Mouse (Mus musculus) embryonic facial prominence, embryonic 15.5 days (tissue): ENCODE data around the gene Stk39. TPM values are rescaled to one million over a fixed set of nuclear protein-coding genes. Genes with fewer than 3 reads are reported as not detected.

ENCODE experiments used
- ATAC-seq: fragments of 200-750 bp; cut with Nextera tagmentation; 2 replicates; pipeline ENCODE4 v1.8.0; 2017; ENCODE audit warnings: low read depth, moderate TSS enrichment; ENCODE audit not compliant: insufficient number of reproducible peaks, low FRiP score, low TSS enrichment
- H3K27ac ChIP-seq: fragments of 300-500 bp; sonication (generic); replicated peaks from 2 replicates; pipeline ENCODE4 v1.5.1; 2015; ENCODE audit warnings: mild to moderate bottlenecking, inconsistent platforms
- H3K27me3 ChIP-seq: fragments of 300-500 bp; sonication (generic); 2 replicates; pipeline ENCODE4 v1.6.1; 2015; ENCODE audit warnings: inconsistent platforms
- H3K36me3 ChIP-seq: fragments of 300-500 bp; sonication (generic); 2 replicates; pipeline ENCODE4 v1.6.1; 2015; ENCODE audit warnings: mild to moderate bottlenecking, inconsistent platforms
- H3K4me1 ChIP-seq: fragments of 300-500 bp; sonication (generic); 2 replicates; pipeline ENCODE4 v1.6.1; 2015; ENCODE audit warnings: inconsistent platforms
- H3K4me2 ChIP-seq: fragments of 300-500 bp; sonication (generic); replicated peaks from 2 replicates; pipeline ENCODE4 v1.6.1; 2015; ENCODE audit warnings: mild to moderate bottlenecking, inconsistent platforms
- H3K4me3 ChIP-seq: fragments of 300-500 bp; sonication (generic); replicated peaks from 2 replicates; pipeline ENCODE4 v1.5.1; 2015; ENCODE audit warnings: mild to moderate bottlenecking, inconsistent platforms
- H3K9ac ChIP-seq: fragments of 300-500 bp; sonication (generic); 2 replicates; pipeline ENCODE4 v1.6.1; 2015; ENCODE audit warnings: inconsistent platforms
- H3K9me3 ChIP-seq: fragments of 300-500 bp; sonication (generic); replicated peaks from 2 replicates; pipeline ENCODE4 v1.6.1; 2016; ENCODE audit warnings: inconsistent platforms
- WGBS: fragments of 180-500 bp; shearing (Covaris S2); methylation state at CpG from one replicate; pipeline ENCODE4 v1.1.7; 2015; 5-methylcytosine and 5-hydroxymethylcytosine counted together
- polyA plus RNA-seq: library from polyadenylated mRNA; unstranded; fragments of >200 nt; fragmentation: Nextera tagmentation; extraction: Ambion mirVana; gene quantifications from 2 replicates; pipeline ENCODE4 v1.2.1, GENCODE M21; 2015

Gene Stk39
- polyA plus RNA-seq, 1 experiment from 2014 or later: 14.7 TPM

GRCm38 (mm10) chr2:68221226-68221625 lies 250.8 kb downstream of the Stk39 start:
- WGBS: 52% methylated on average over 4 of the region's 4 CpGs

DNA sequence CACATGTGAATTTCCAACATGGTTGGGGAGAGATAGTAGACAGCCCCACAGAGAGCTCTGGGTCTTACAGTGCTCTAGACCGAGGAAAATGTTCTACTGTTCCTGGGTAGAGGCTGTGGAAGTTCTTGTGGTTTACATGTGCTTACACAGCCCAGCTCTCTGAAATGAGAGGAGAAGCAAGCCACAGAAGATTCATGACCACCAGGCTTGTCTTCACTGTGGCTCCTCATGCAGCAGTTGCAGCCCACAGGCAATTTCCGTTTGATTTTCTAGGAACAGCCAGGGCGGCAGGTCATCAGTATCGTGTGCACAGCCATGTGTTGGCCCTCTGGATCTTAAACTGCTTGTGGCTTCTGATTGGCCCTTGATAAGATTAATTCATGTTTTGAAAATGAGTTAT lies 252.2 kb downstream of the Stk39 start:
- Histone ChIP-seq H3K27me3 (no peaks in the 10 kb centered on the region), H3K4me2 (no peak overlapping the region), H3K27ac (no peak overlapping the region), H3K36me3 (no peaks in the 10 kb centered on the region), H3K4me3 (no peak overlapping the region), H3K4me1 (no peaks in the 10 kb centered on the region), H3K9ac (no peak overlapping the region), H3K9me3 (no peaks in the 10 kb centered on the region)
- 77% methylated on average over 4 of the region's 4 CpGs for WGBS
- no peak for ATAC-seq

More at GRCm38 (mm10) chr2:68221226-68221625, 250.8 kb downstream of the Stk39 start:
- Histone ChIP-seq H3K4me1 (no peaks in the 10 kb centered on the region), H3K4me2 (no peak overlapping the region), H3K36me3 (no peaks in the 10 kb centered on the region), H3K4me3 (no peak overlapping the region), H3K27ac (no peak overlapping the region), H3K9me3 (no peaks in the 10 kb centered on the region), H3K9ac (no peak overlapping the region), H3K27me3 (no peaks in the 10 kb centered on the region)
- ATAC-seq: peak; percentile 57; the same call in 1 of the 2 replicates

DNA sequence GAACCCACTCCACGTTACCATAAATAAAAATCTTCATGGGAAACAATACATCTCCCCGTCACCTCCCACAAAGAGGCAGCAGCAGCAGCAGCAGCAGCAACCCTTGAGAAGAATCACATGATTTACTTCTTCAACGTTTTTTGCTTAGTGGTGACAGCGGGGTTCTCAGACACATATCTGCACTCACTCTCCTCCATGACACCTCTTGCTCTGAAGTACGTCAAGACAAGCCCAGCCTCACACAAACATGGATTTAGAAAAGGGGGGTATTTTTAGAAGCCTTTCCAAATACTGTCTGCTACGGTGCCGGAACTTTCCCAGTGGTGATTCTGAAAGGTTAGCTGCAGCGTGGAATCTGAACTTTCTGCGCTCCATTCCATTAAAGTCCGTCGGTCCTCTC lies 256.9 kb downstream of the Stk39 start:
- no peaks in the 10 kb centered on the region for H3K9me3 ChIP-seq
- H3K4me3 ChIP-seq: no peak overlapping the region
- H3K4me1 ChIP-seq: no peaks in the 10 kb centered on the region
- no peaks in the 10 kb centered on the region for H3K36me3 ChIP-seq
- ATAC-seq: no peak
- H3K4me2 ChIP-seq: no peak overlapping the region
- WGBS: 88% methylated on average over 11 of the region's 11 CpGs
- H3K9ac ChIP-seq: no peak overlapping the region
- H3K27me3 ChIP-seq: no peaks in the 10 kb centered on the region
- H3K27ac ChIP-seq: no peak overlapping the region

DNA sequence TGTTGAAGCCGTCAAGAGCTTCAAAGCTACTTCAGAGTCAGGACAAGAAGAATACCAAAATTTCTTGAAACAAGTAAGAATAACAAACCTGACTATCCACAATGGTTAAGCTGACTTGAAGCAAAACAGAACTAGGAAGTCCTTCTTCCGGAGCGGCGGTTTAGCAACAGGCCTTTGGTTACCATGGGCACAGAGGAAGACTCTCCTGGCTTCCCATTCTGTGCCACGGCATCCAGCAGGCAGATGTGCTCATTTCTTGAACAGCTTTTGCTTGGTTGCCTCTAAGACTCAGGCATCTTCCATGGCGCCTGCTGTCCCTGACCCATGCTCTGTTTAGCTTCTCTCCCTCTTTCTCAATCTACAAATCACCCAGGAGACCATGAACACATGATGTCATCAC lies 257.7 kb downstream of the Stk39 start:
- no peak overlapping the region for H3K27ac ChIP-seq
- H3K27me3 ChIP-seq: no peaks in the 10 kb centered on the region
- no peak overlapping the region for H3K9ac ChIP-seq
- H3K4me1 ChIP-seq: no peaks in the 10 kb centered on the region
- WGBS: 90% methylated on average over 6 of the region's 6 CpGs
- no peaks in the 10 kb centered on the region for H3K9me3 ChIP-seq
- no peaks in the 10 kb centered on the region for H3K36me3 ChIP-seq
- H3K4me2 ChIP-seq: no peak overlapping the region
- H3K4me3 ChIP-seq: no peak overlapping the region
- ATAC-seq: no peak

- Histone ChIP-seq H3K27ac (no peak overlapping the region), H3K9me3 (no peaks in the 10 kb centered on the region), H3K4me3 (no peak overlapping the region), H3K4me1 (no peaks in the 10 kb centered on the region), H3K27me3 (no peaks in the 10 kb centered on the region), H3K9ac (no peak overlapping the region), H3K36me3 (no peaks in the 10 kb centered on the region), H3K4me2 (no peak overlapping the region)
- no peak for ATAC-seq
- WGBS: 89% methylated on average over 7 of the region's 7 CpGs
Measured at GRCm38 (mm10) chr2:68211443-68211842, 260.6 kb downstream of the Stk39 start.

DNA sequence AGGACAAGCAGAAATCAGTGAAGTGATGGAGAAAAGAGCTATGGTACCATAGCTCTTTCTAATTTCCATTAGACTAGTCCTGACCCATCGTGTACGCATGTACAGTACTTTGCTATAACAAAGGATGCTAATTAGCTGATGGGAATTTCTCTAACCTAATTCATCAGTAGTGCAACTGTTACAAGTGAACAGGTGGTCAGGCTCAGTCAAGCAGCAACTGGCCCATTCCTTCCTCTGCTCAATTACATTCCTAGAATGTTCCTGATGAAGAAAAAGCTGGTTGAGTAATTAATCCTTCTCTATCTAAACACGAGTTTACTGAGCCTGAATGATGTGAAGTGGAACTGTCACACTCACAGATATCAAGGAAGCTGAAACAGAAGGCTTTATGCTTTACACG lies 275.8 kb downstream of the Stk39 start:
- no peaks in the 10 kb centered on the region for H3K9me3 ChIP-seq
- WGBS: 53% methylated on average over 4 of the region's 4 CpGs
- H3K27ac ChIP-seq: no peak overlapping the region
- H3K4me3 ChIP-seq: no peak overlapping the region
- no peak for ATAC-seq
- H3K9ac ChIP-seq: no peak overlapping the region
- H3K36me3 ChIP-seq: no peaks in the 10 kb centered on the region
- H3K27me3 ChIP-seq: no peaks in the 10 kb centered on the region
- H3K4me2 ChIP-seq: no peak overlapping the region
- no peaks in the 10 kb centered on the region for H3K4me1 ChIP-seq

DNA sequence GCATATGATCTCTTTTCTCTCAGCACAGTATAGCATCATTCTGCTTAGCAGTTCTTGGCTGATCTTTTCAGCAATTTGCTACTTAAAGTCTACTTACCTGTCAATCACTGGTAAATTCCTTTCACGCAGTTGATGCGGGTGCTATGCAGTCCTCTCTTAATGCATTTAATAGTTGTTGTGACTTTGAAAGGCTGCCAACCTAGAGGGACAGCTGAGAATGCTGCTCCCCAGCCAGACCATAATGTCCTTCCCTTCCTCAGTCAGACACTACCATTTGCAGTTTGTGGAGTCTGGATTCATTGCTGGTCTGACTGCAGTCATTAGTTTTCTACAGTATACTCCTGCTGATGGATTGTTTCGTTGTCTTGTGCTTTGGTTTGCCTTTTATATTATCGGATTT lies 277.6 kb downstream of the Stk39 start:
- no peaks in the 10 kb centered on the region for H3K9me3 ChIP-seq
- H3K36me3 ChIP-seq: no peaks in the 10 kb centered on the region
- H3K27ac ChIP-seq: no peak overlapping the region
- 74% methylated on average over 4 of the region's 4 CpGs for WGBS
- H3K4me1 ChIP-seq: no peaks in the 10 kb centered on the region
- no peak overlapping the region for H3K4me3 ChIP-seq
- ATAC-seq: no peak
- no peak overlapping the region for H3K9ac ChIP-seq
- no peak overlapping the region for H3K4me2 ChIP-seq
- H3K27me3 ChIP-seq: no peaks in the 10 kb centered on the region

DNA sequence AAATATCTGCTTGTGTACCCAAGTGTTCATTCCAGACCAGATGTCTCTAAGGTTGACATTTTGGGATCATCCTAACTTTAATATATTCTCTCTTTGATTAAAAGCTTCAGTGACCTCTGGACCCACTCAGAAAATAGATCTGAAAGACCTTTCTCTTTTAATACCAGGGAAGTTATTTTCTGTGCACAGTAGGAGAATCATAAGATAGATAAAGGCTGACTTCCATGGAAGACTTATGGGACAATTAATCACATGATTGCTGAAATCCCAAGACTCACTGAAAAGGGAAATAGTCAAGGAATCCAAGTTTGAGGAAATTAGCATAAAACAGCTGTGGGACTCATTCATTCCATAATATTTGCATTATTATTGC lies 278.6 kb downstream of the Stk39 start:
- no peak overlapping the region for H3K4me2 ChIP-seq
- no peaks in the 10 kb centered on the region for H3K27me3 ChIP-seq
- no peaks in the 10 kb centered on the region for H3K36me3 ChIP-seq
- H3K27ac ChIP-seq: no peak overlapping the region
- ATAC-seq: no peak
- no peak overlapping the region for H3K9ac ChIP-seq
- H3K4me1 ChIP-seq: no peaks in the 10 kb centered on the region
- H3K4me3 ChIP-seq: no peak overlapping the region
- no peaks in the 10 kb centered on the region for H3K9me3 ChIP-seq

GRCm38 (mm10) chr2:68192605-68193464 lies 279.2 kb downstream of the Stk39 start:
- H3K4me2 ChIP-seq: no peak overlapping the region
- 82% methylated on average over 5 of the region's 5 CpGs for WGBS
- H3K27me3 ChIP-seq: no peaks in the 10 kb centered on the region
- H3K4me1 ChIP-seq: no peaks in the 10 kb centered on the region
- no peak for ATAC-seq
- H3K9me3 ChIP-seq: no peaks in the 10 kb centered on the region
- no peak overlapping the region for H3K4me3 ChIP-seq
- H3K36me3 ChIP-seq: no peaks in the 10 kb centered on the region
- no peak overlapping the region for H3K27ac ChIP-seq
- H3K9ac ChIP-seq: no peak overlapping the region

DNA sequence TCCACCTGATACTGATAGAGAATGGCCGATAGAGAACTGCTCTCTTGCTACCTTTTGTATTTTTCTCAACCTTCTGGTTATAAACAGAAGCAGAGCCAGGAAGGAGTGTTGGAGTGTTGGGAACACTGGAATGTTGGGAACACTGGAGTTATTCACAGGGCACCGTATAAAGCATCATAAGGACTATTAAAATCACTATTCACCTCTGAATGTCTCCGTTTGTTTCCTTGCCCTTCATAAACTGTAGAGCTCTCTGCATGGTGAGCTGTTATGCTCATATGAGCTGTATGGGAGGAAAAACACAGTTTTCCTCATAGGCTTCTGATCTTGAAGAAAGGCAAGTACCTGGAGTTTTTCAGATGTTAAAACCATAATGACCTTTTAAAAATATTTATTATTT lies 295.6 kb downstream of the Stk39 start:
- no peaks in the 10 kb centered on the region for H3K27me3 ChIP-seq
- no peak overlapping the region for H3K4me3 ChIP-seq
- H3K4me1 ChIP-seq: no peaks in the 10 kb centered on the region
- no peak overlapping the region for H3K27ac ChIP-seq
- H3K4me2 ChIP-seq: no peak overlapping the region
- no peaks in the 10 kb centered on the region for H3K36me3 ChIP-seq
- 85% methylated on average over 3 of the region's 3 CpGs for WGBS
- ATAC-seq: no peak
- no peaks in the 10 kb centered on the region for H3K9me3 ChIP-seq
- H3K9ac ChIP-seq: no peak overlapping the region

GRCm38 (mm10) chr2:68171306-68171705 lies 300.8 kb downstream of the Stk39 start:
- no peaks in the 10 kb centered on the region for H3K4me1 ChIP-seq
- 77% methylated on average over 10 of the region's 10 CpGs for WGBS
- H3K27me3 ChIP-seq: no peaks in the 10 kb centered on the region
- H3K4me3 ChIP-seq: no peak overlapping the region
- no peaks in the 10 kb centered on the region for H3K9me3 ChIP-seq
- H3K4me2 ChIP-seq: no peak overlapping the region
- H3K27ac ChIP-seq: no peak overlapping the region
- H3K9ac ChIP-seq: no peak overlapping the region
- H3K36me3 ChIP-seq: no peaks in the 10 kb centered on the region
- no peak for ATAC-seq

- Histone ChIP-seq H3K27me3 (no peaks in the 10 kb centered on the region), H3K9ac (no peak overlapping the region), H3K4me3 (no peak overlapping the region), H3K4me1 (no peaks in the 10 kb centered on the region), H3K9me3 (no peaks in the 10 kb centered on the region), H3K27ac (no peak overlapping the region), H3K36me3 (no peaks in the 10 kb centered on the region), H3K4me2 (no peak overlapping the region)
- ATAC-seq: no peak
- 81% methylated on average over 4 of the region's 4 CpGs for WGBS
Measured at GRCm38 (mm10) chr2:68162012-68162411, 310.1 kb downstream of the Stk39 start.
